Mouse (Mus musculus): ENCODE measurements around the gene Gapvd1.
"Not testable (repeated sequence)": the region's sequence is repeated elsewhere in the genome, so short reads cannot be mapped to it uniquely, and the experiment has no call there.

The Gapvd1 gene

GRCm38 (mm10) chr2:34754551-34755358, at the start of gene Gapvd1:
TSS of gene Gapvd1 (minus strand) at chr2:34755232.
- no peak for ATAC-seq (ENCODE audit: low TSS enrichment)

- no peak for ATAC-seq (ENCODE audit: low TSS enrichment)
Observed at GRCm38 (mm10) chr2:34804815-34805214, 49.8 kb upstream of the Gapvd1 start.

- ATAC-seq (ENCODE audit: low TSS enrichment) = no peak
Observed at GRCm38 (mm10) chr2:34804172-34804571, 49.1 kb upstream of the Gapvd1 start.

- ATAC-seq (ENCODE audit: low TSS enrichment) = no peak
Observed at GRCm38 (mm10) chr2:34803746-34804145, 48.7 kb upstream of the Gapvd1 start.

GRCm38 (mm10) chr2:34802565-34803245, 47.7 kb upstream of the Gapvd1 start:
- ATAC-seq (ENCODE audit: low TSS enrichment) = peak; percentile 41

GRCm38 (mm10) chr2:34801516-34802482, 46.8 kb upstream of the Gapvd1 start:
- ATAC-seq (ENCODE audit: low TSS enrichment) = peak; percentile 95

- no peak for ATAC-seq (ENCODE audit: low TSS enrichment)
Observed at GRCm38 (mm10) chr2:34800371-34800770, 45.3 kb upstream of the Gapvd1 start.

GRCm38 (mm10) chr2:34799357-34800256, 44.6 kb upstream of the Gapvd1 start, which contains the start of gene Rabepk:
TSS of gene Rabepk (minus strand) at chr2:34799912.
- ATAC-seq (ENCODE audit: low TSS enrichment) = peak; percentile 76

GRCm38 (mm10) chr2:34795426-34795825, 40.4 kb upstream of the Gapvd1 start:
- ATAC-seq (ENCODE audit: low TSS enrichment) = no peak

GRCm38 (mm10) chr2:34794511-34794910, 39.5 kb upstream of the Gapvd1 start:
- ATAC-seq (ENCODE audit: low TSS enrichment) = no peak

- ATAC-seq (ENCODE audit: low TSS enrichment) = not testable (repeated sequence)
Observed at GRCm38 (mm10) chr2:34792543-34792942, 37.5 kb upstream of the Gapvd1 start.

- no peak for ATAC-seq (ENCODE audit: low TSS enrichment)
Observed at GRCm38 (mm10) chr2:34790282-34790681, 35.2 kb upstream of the Gapvd1 start.

GRCm38 (mm10) chr2:34784085-34784484, 29.1 kb upstream of the Gapvd1 start:
- no peak for ATAC-seq (ENCODE audit: low TSS enrichment)

GRCm38 (mm10) chr2:34783064-34784020, 28.3 kb upstream of the Gapvd1 start:
- no peak for ATAC-seq (ENCODE audit: low TSS enrichment)

GRCm38 (mm10) chr2:34777237-34777868, 22.3 kb upstream of the Gapvd1 start:
- no peak for ATAC-seq (ENCODE audit: low TSS enrichment)

- no peak for ATAC-seq (ENCODE audit: low TSS enrichment)
Observed at GRCm38 (mm10) chr2:34774493-34774892, 19.5 kb upstream of the Gapvd1 start.

GRCm38 (mm10) chr2:34773673-34774072, 18.6 kb upstream of the Gapvd1 start:
- no peak for ATAC-seq (ENCODE audit: low TSS enrichment)

- ATAC-seq (ENCODE audit: low TSS enrichment) = peak; percentile 36
Observed at GRCm38 (mm10) chr2:34772252-34773235, 17.5 kb upstream of the Gapvd1 start.

Measured in frontal cortex, adult (tissue).